21 mouse cellular contexts compared by ENCODE assay signal in genomic region chr3:89948021-89948420, GRCm38 (mm10). TPM values are rescaled to one million over a fixed set of nuclear protein-coding genes. Genes with fewer than 3 reads are reported as not detected.
DNase-seq lines count a peak whose midpoint lies in the region; ATAC-seq and TF ChIP-seq lines count a peak whose summit lies in the region.
"Had no signal": no experiment of that assay in that cellular context is flagged by ENCODE, and none has a peak within 500 bp of the region (broad histone marks: within the 10 kb centered on the region; RNA-seq: fewer than 3 reads in every experiment).

No protein-coding gene starts in this region.

- H3K27ac ChIP-seq in forebrain, postnatal 0 days (ENCODE audit: low read depth, low read length) = no peak overlapping the region
- no peak overlapping the region for H3K27ac ChIP-seq in forebrain, embryonic 14.5 days (ENCODE audit: low read depth, low read length)
- H3K27ac ChIP-seq in layer of hippocampus, adult 2 months = no peak overlapping the region
- no peak overlapping the region for H3K27ac ChIP-seq in midbrain, postnatal 0 days (ENCODE audit: low read depth, low read length)
- H3K27ac ChIP-seq in midbrain, embryonic 15.5 days = no peak overlapping the region
- no peak overlapping the region for H3K27ac ChIP-seq in heart, embryonic 12.5 days (ENCODE audit: poor library complexity, severe bottlenecking)
- H3K27ac ChIP-seq: hindbrain, embryonic 10.5 days; intestine, embryonic 15.5 days; midbrain, embryonic 10.5 days had no signal

- DNase-seq in forebrain, postnatal 0 days = no peak
- no peak for DNase-seq in forebrain, embryonic 14.5 days (ENCODE audit: low spot score)
- no peak for DNase-seq in layer of hippocampus, adult 2 months (ENCODE audit: low spot score in 2 of 2)
- no peak for DNase-seq in layer of hippocampus, adult 18-20 months (ENCODE audit: low spot score in 2 of 2)
- no peak for DNase-seq in midbrain, postnatal 0 days (ENCODE audit: low spot score)
- DNase-seq in adrenal gland, postnatal 25 days = no peak
- DNase-seq: adrenal gland, postnatal 14 days; gastrocnemius, postnatal 10 days; heart, postnatal 14 days; kidney, postnatal 4 days; layer of hippocampus, adult 9-11 months; liver; lung, adult 2 months; lung, postnatal 14 days had no signal

- no peaks in the 10 kb centered on the region for H3K4me1 ChIP-seq in forebrain, postnatal 0 days (ENCODE audit: insufficient read depth)
- H3K4me1 ChIP-seq in forebrain, embryonic 14.5 days (ENCODE audit: control insufficient read depth, insufficient read depth, low read length) = no peaks in the 10 kb centered on the region
- no peaks in the 10 kb centered on the region for H3K4me1 ChIP-seq in midbrain, postnatal 0 days (ENCODE audit: insufficient read depth, low read length)
- H3K4me1 ChIP-seq in midbrain, embryonic 15.5 days = no peaks in the 10 kb centered on the region
- peaks cover 14% of the 10 kb centered on the region; the same call in 1 of the 2 replicates for H3K4me1 ChIP-seq in heart, embryonic 12.5 days (replicated peaks)
- H3K4me1 ChIP-seq: hindbrain, embryonic 10.5 days; intestine, embryonic 15.5 days; midbrain, embryonic 10.5 days had no signal

- 87% methylated on average over 11 of the region's 11 CpGs for WGBS in forebrain, postnatal 0 days
- WGBS in forebrain, embryonic 14.5 days = 85% methylated on average over 11 of the region's 11 CpGs
- 88% methylated on average over 11 of the region's 11 CpGs for WGBS in midbrain, postnatal 0 days
- 85% methylated on average over 11 of the region's 11 CpGs for WGBS in midbrain, embryonic 15.5 days
- 85% methylated on average over 11 of the region's 11 CpGs for WGBS in heart, embryonic 12.5 days

- no peaks in the 10 kb centered on the region for H3K27me3 ChIP-seq in forebrain, postnatal 0 days (ENCODE audit: insufficient read depth, low read length)
- no peaks in the 10 kb centered on the region for H3K27me3 ChIP-seq in forebrain, embryonic 14.5 days (replicated peaks; ENCODE audit: control insufficient read depth, insufficient read depth, low read length)
- no peaks in the 10 kb centered on the region for H3K27me3 ChIP-seq in midbrain, postnatal 0 days (ENCODE audit: insufficient read depth, low read length)
- H3K27me3 ChIP-seq in midbrain, embryonic 15.5 days (replicated peaks) = no peaks in the 10 kb centered on the region
- no peaks in the 10 kb centered on the region for H3K27me3 ChIP-seq in heart, embryonic 12.5 days (replicated peaks)
- H3K27me3 ChIP-seq: intestine, embryonic 15.5 days had no signal

- peaks cover 100% of the 10 kb centered on the region for H3K36me3 ChIP-seq in forebrain, postnatal 0 days (ENCODE audit: insufficient read depth)
- H3K36me3 ChIP-seq in forebrain, embryonic 14.5 days (ENCODE audit: control insufficient read depth, insufficient read depth, low read length) = peaks cover 100% of the 10 kb centered on the region
- peaks cover 98% of the 10 kb centered on the region for H3K36me3 ChIP-seq in midbrain, postnatal 0 days (ENCODE audit: insufficient read depth, low read length)
- peaks cover 92% of the 10 kb centered on the region for H3K36me3 ChIP-seq in midbrain, embryonic 15.5 days (replicated peaks)
- peaks cover 100% of the 10 kb centered on the region for H3K36me3 ChIP-seq in heart, embryonic 12.5 days

- no peak overlapping the region for H3K9ac ChIP-seq in forebrain, postnatal 0 days
- H3K9ac ChIP-seq in forebrain, embryonic 14.5 days (ENCODE audit: low read length) = no peak overlapping the region
- H3K9ac ChIP-seq in midbrain, postnatal 0 days (replicated peaks; ENCODE audit: low read length, poor library complexity, severe bottlenecking) = no peak overlapping the region
- H3K9ac ChIP-seq in midbrain, embryonic 15.5 days = no peak overlapping the region
- H3K9ac ChIP-seq in heart, embryonic 12.5 days = no peak overlapping the region
- H3K9ac ChIP-seq: intestine, embryonic 15.5 days had no signal

- no peak overlapping the region for H3K4me3 ChIP-seq in forebrain, postnatal 0 days (ENCODE audit: low read depth, low read length)
- no peak overlapping the region for H3K4me3 ChIP-seq in forebrain, embryonic 14.5 days (ENCODE audit: low read depth, low read length)
- no peak overlapping the region for H3K4me3 ChIP-seq in layer of hippocampus, adult 2 months
- H3K4me3 ChIP-seq in midbrain, postnatal 0 days (ENCODE audit: low read depth, low read length) = no peak overlapping the region
- H3K4me3 ChIP-seq in midbrain, embryonic 15.5 days = no peak overlapping the region
- no peak overlapping the region for H3K4me3 ChIP-seq in heart, embryonic 12.5 days
- H3K4me3 ChIP-seq: erythroblast, embryonic 14.5 days; hindbrain, embryonic 10.5 days; intestine, embryonic 15.5 days; midbrain, embryonic 10.5 days had no signal

- no peaks in the 10 kb centered on the region for H3K9me3 ChIP-seq in forebrain, postnatal 0 days (ENCODE audit: low read length)
- H3K9me3 ChIP-seq in forebrain, embryonic 14.5 days (replicated peaks; ENCODE audit: control insufficient read depth, low read length) = no peaks in the 10 kb centered on the region
- no peaks in the 10 kb centered on the region for H3K9me3 ChIP-seq in midbrain, postnatal 0 days (ENCODE audit: low read length)
- H3K9me3 ChIP-seq in midbrain, embryonic 15.5 days = no peaks in the 10 kb centered on the region
- H3K9me3 ChIP-seq in heart, embryonic 12.5 days (replicated peaks) = no peaks in the 10 kb centered on the region
- H3K9me3 ChIP-seq: hindbrain, embryonic 10.5 days; intestine, embryonic 15.5 days; midbrain, embryonic 10.5 days had no signal

- ATAC-seq in forebrain, postnatal 0 days = no peak
- ATAC-seq in forebrain, embryonic 14.5 days = no peak
- no peak for ATAC-seq in midbrain, postnatal 0 days (ENCODE audit: low FRiP score)
- ATAC-seq in midbrain, embryonic 15.5 days (replicated peaks) = no peak
- no peak for ATAC-seq in heart, embryonic 12.5 days (ENCODE audit: insufficient number of reproducible peaks, low FRiP score)
- ATAC-seq: hindbrain, embryonic 16.5 days had no signal

- no peak overlapping the region for H3K4me2 ChIP-seq in forebrain, postnatal 0 days (ENCODE audit: low read depth)
- H3K4me2 ChIP-seq in forebrain, embryonic 14.5 days (ENCODE audit: low read length) = no peak overlapping the region
- H3K4me2 ChIP-seq in midbrain, postnatal 0 days (ENCODE audit: low read depth, low read length, poor library complexity, severe bottlenecking) = no peak overlapping the region
- no peak overlapping the region for H3K4me2 ChIP-seq in midbrain, embryonic 15.5 days
- H3K4me2 ChIP-seq in heart, embryonic 12.5 days = no peak overlapping the region
- H3K4me2 ChIP-seq: intestine, embryonic 15.5 days had no signal

- TF ChIP-seq CTCF in forebrain, postnatal 0 days (IDR thresholded peaks at IDR 0.05; ENCODE audit: low read depth) = peak; percentile 21; the same call in 1 of the 2 replicates
- peak; percentile 25 for TF ChIP-seq CTCF in layer of hippocampus, adult 2 months (conservative IDR thresholded peaks at IDR 0.05)
- peak; percentile 21; the same call in 1 of the 2 replicates for TF ChIP-seq CTCF in midbrain, postnatal 0 days (IDR thresholded peaks at IDR 0.05)

RNA-seq across cellular contexts. Expression of gene Atp8b2, which starts 15.3 kb away (rescaled TPM):
- total RNA-seq in forebrain, postnatal 0 days (2014; rRNA removed) = 54.7 and 77.9 TPM in 2 replicates
- 4.8 and 6.2 TPM in 2 replicates for polyA plus RNA-seq in forebrain, postnatal 0 days (2015; fragmentation: Nextera tagmentation; extraction: Ambion mirVana)
- 6.4 and 9.1 TPM in 2 replicates for polyA plus RNA-seq in forebrain, embryonic 14.5 days (2014; fragmentation: Nextera tagmentation; extraction: Ambion mirVana)
- 10 to 100 TPM; 79.1 to 94.6 TPM for total RNA-seq in layer of hippocampus, adult 2 months (2021)
- total RNA-seq in layer of hippocampus, adult 18-20 months (2021) = 10 to 100 TPM; 88.0 to 91.6 TPM
- total RNA-seq in midbrain, postnatal 0 days (2014; rRNA removed) = 68.9 and 95.4 TPM in 2 replicates
- 7.9 and 9.0 TPM in 2 replicates for polyA plus RNA-seq in midbrain, postnatal 0 days (2015; fragmentation: Nextera tagmentation; extraction: Ambion mirVana)
- 12.8 and 13.6 TPM in 2 replicates for polyA plus RNA-seq in midbrain, embryonic 15.5 days (2015; fragmentation: Nextera tagmentation; extraction: Ambion mirVana)
- 34.6 and 43.0 TPM in 2 replicates for total RNA-seq in adrenal gland, postnatal 25 days (2021)
- polyA plus RNA-seq in heart, embryonic 12.5 days (2016; fragmentation: Nextera tagmentation; extraction: Ambion mirVana) = 20.0 and 20.8 TPM in 2 replicates

RNA-seq across cellular contexts. Expression of gene Il6ra, which starts 35.0 kb away (rescaled TPM):
- total RNA-seq in forebrain, postnatal 0 days (2014; rRNA removed) = 1.1 and 1.7 TPM in 2 replicates
- polyA plus RNA-seq in forebrain, postnatal 0 days (2015; fragmentation: Nextera tagmentation; extraction: Ambion mirVana) = 1.6 and 1.7 TPM in 2 replicates
- 0.37 and 0.47 TPM in 2 replicates for polyA plus RNA-seq in forebrain, embryonic 14.5 days (2014; fragmentation: Nextera tagmentation; extraction: Ambion mirVana)
- 1 to 10 TPM; 5.9 to 6.1 TPM for total RNA-seq in layer of hippocampus, adult 2 months (2021)
- total RNA-seq in layer of hippocampus, adult 18-20 months (2021) = 1 to 10 TPM; 6.5 to 7.2 TPM
- 0.99 and 2.0 TPM in 2 replicates for total RNA-seq in midbrain, postnatal 0 days (2014; rRNA removed)
- 1.1 and 1.8 TPM in 2 replicates for polyA plus RNA-seq in midbrain, postnatal 0 days (2015; fragmentation: Nextera tagmentation; extraction: Ambion mirVana)
- polyA plus RNA-seq in midbrain, embryonic 15.5 days (2015; fragmentation: Nextera tagmentation; extraction: Ambion mirVana) = 1.1 and 1.2 TPM in 2 replicates
- total RNA-seq in adrenal gland, postnatal 25 days (2021) = 4.9 and 5.2 TPM in 2 replicates
- 0.47 and 0.59 TPM in 2 replicates for polyA plus RNA-seq in heart, embryonic 12.5 days (2016; fragmentation: Nextera tagmentation; extraction: Ambion mirVana)

RNA-seq across cellular contexts. Expression of gene Hax1, which starts 50.6 kb away (rescaled TPM):
- 43.9 and 59.8 TPM in 2 replicates for total RNA-seq in forebrain, postnatal 0 days (2014; rRNA removed)
- 73.4 and 78.2 TPM in 2 replicates for polyA plus RNA-seq in forebrain, postnatal 0 days (2015; fragmentation: Nextera tagmentation; extraction: Ambion mirVana)
- polyA plus RNA-seq in forebrain, embryonic 14.5 days (2014; fragmentation: Nextera tagmentation; extraction: Ambion mirVana) = 145 and 155 TPM in 2 replicates
- total RNA-seq in layer of hippocampus, adult 2 months (2021) = 10 to 100 TPM; 89.8 to 91.8 TPM
- 10 to 100 TPM; 91.7 to 93.8 TPM for total RNA-seq in layer of hippocampus, adult 18-20 months (2021)
- total RNA-seq in midbrain, postnatal 0 days (2014; rRNA removed) = 40.6 and 45.7 TPM in 2 replicates
- 71.8 and 77.4 TPM in 2 replicates for polyA plus RNA-seq in midbrain, postnatal 0 days (2015; fragmentation: Nextera tagmentation; extraction: Ambion mirVana)
- polyA plus RNA-seq in midbrain, embryonic 15.5 days (2015; fragmentation: Nextera tagmentation; extraction: Ambion mirVana) = 106 and 121 TPM in 2 replicates
- total RNA-seq in adrenal gland, postnatal 25 days (2021) = 136 and 149 TPM in 2 replicates
- 79.4 and 85.4 TPM in 2 replicates for polyA plus RNA-seq in heart, embryonic 12.5 days (2016; fragmentation: Nextera tagmentation; extraction: Ambion mirVana)
